Mouse (Mus musculus) liver, embryonic 11.5 days (tissue): ENCODE data around the gene Lipn. TPM values are rescaled to one million over a fixed set of nuclear protein-coding genes. Genes with fewer than 3 reads are reported as not detected.

Source experiments
- ATAC-seq: fragments of 200-750 bp; cut with Nextera tagmentation; replicated peaks from 2 replicates; pipeline ENCODE4 v1.8.0; 2017; ENCODE audit warnings: moderate number of reproducible peaks, mild to moderate bottlenecking, moderate TSS enrichment, moderate library complexity; ENCODE audit not compliant: low FRiP score
- DNase-seq: peaks from one replicate; pipeline ENCODE4 v3.0.0-alpha.2; 2017; ENCODE audit warnings: low spot score
- H3K27ac ChIP-seq: fragments of 300-500 bp; sonication (generic); 2 replicates; pipeline ENCODE4 v1.5.1; 2014; ENCODE audit warnings: mild to moderate bottlenecking, low read depth, low read length, control low read depth
- H3K27me3 ChIP-seq: fragments of 300-500 bp; sonication (generic); replicated peaks from 2 replicates; pipeline ENCODE4 v1.6.1; 2014; ENCODE audit warnings: low read length, mixed read lengths; ENCODE audit not compliant: control insufficient read depth, insufficient read depth
- H3K36me3 ChIP-seq: fragments of 300-500 bp; sonication (generic); 2 replicates; pipeline ENCODE4 v1.6.1; 2014; ENCODE audit warnings: mild to moderate bottlenecking, low read length, moderate library complexity, mixed read lengths; ENCODE audit not compliant: control insufficient read depth, insufficient read depth
- H3K4me1 ChIP-seq: fragments of 300-500 bp; sonication (generic); replicated peaks from 2 replicates; pipeline ENCODE4 v1.6.1; 2014; ENCODE audit warnings: low read length, mixed read lengths; ENCODE audit not compliant: control insufficient read depth, insufficient read depth
- H3K4me2 ChIP-seq: fragments of 300-500 bp; sonication (generic); 2 replicates; pipeline ENCODE4 v1.6.1; 2014; ENCODE audit warnings: mild to moderate bottlenecking, control low read depth, moderate library complexity
- H3K4me3 ChIP-seq: fragments of 300-500 bp; sonication (generic); 2 replicates; pipeline ENCODE4 v1.5.1; 2014; ENCODE audit warnings: low read depth, low read length, control low read depth
- H3K9ac ChIP-seq: fragments of 300-500 bp; sonication (generic); 2 replicates; pipeline ENCODE4 v1.6.1; 2014; ENCODE audit warnings: low read depth, low read length, control low read depth
- H3K9me3 ChIP-seq: fragments of 300-500 bp; sonication (generic); 2 replicates; pipeline ENCODE4 v1.6.1; 2016; ENCODE audit warnings: low read length, inconsistent platforms, mixed read lengths; ENCODE audit not compliant: control insufficient read depth
- WGBS: fragments of 180-500 bp; shearing (Covaris S2); extraction: QIAGEN DNeasy Blood & Tissue Kit; methylation state at CpG from one replicate; pipeline ENCODE4 v1.1.7; 2014; 5-methylcytosine and 5-hydroxymethylcytosine counted together
- polyA plus RNA-seq: library from polyadenylated mRNA; unstranded; fragments of >200 nt; fragmentation: Nextera tagmentation; extraction: Ambion mirVana; gene quantifications from 2 replicates; pipeline ENCODE4 v1.2.1, GENCODE M21; 2014

Gene Lipn
- polyA plus RNA-seq, 1 experiment from 2014 or later = not detected

GRCm38 (mm10) chr19:34064059-34064458 lies 3.1 kb upstream of the Lipn start:
- no peaks in the 10 kb centered on the region for H3K27me3 ChIP-seq
- no peak overlapping the region for H3K4me3 ChIP-seq
- ATAC-seq = no peak
- H3K36me3 ChIP-seq = no peaks in the 10 kb centered on the region
- no peak overlapping the region for H3K27ac ChIP-seq
- DNase-seq = no peak
- H3K9ac ChIP-seq = no peak overlapping the region
- H3K9me3 ChIP-seq = no peaks in the 10 kb centered on the region
- no peak overlapping the region for H3K4me2 ChIP-seq
- 83% methylated on average over 4 of the region's 4 CpGs for WGBS
- no peaks in the 10 kb centered on the region for H3K4me1 ChIP-seq

- Histone ChIP-seq H3K27me3 (no peaks in the 10 kb centered on the region), H3K9me3 (no peaks in the 10 kb centered on the region), H3K4me3 (no peak overlapping the region), H3K4me1 (no peaks in the 10 kb centered on the region), H3K9ac (no peak overlapping the region), H3K27ac (no peak overlapping the region), H3K36me3 (no peaks in the 10 kb centered on the region), H3K4me2 (no peak overlapping the region)
- no peak for DNase-seq
- no peak for ATAC-seq
These were observed 7.1 kb downstream of the Lipn start for GRCm38 (mm10) chr19:34074239-34074638.

- ATAC-seq = no peak
- no peaks in the 10 kb centered on the region for H3K36me3 ChIP-seq
- no peaks in the 10 kb centered on the region for H3K27me3 ChIP-seq
- no peak overlapping the region for H3K4me2 ChIP-seq
- no peak overlapping the region for H3K9ac ChIP-seq
- H3K4me1 ChIP-seq = no peaks in the 10 kb centered on the region
- H3K27ac ChIP-seq = no peak overlapping the region
- H3K4me3 ChIP-seq = no peak overlapping the region
- DNase-seq = no peak
- H3K9me3 ChIP-seq = no peaks in the 10 kb centered on the region
- WGBS = 60% methylated on average over 2 of the region's 2 CpGs
These were observed 11.0 kb downstream of the Lipn start for GRCm38 (mm10) chr19:34078130-34078529.

- Histone ChIP-seq H3K36me3 (no peaks in the 10 kb centered on the region), H3K4me3 (no peak overlapping the region), H3K4me1 (no peaks in the 10 kb centered on the region), H3K4me2 (no peak overlapping the region), H3K9ac (no peak overlapping the region), H3K27ac (no peak overlapping the region), H3K9me3 (no peaks in the 10 kb centered on the region), H3K27me3 (no peaks in the 10 kb centered on the region)
- DNase-seq (no peak), ATAC-seq (no peak)
- WGBS = 62% methylated on average over 3 of the region's 3 CpGs
These were observed 22.0 kb downstream of the Lipn start for GRCm38 (mm10) chr19:34089011-34089680.

- Histone ChIP-seq H3K9me3 (no peaks in the 10 kb centered on the region), H3K4me3 (no peak overlapping the region), H3K27me3 (no peaks in the 10 kb centered on the region), H3K4me2 (no peak overlapping the region), H3K4me1 (no peaks in the 10 kb centered on the region), H3K36me3 (no peaks in the 10 kb centered on the region), H3K27ac (no peak overlapping the region), H3K9ac (no peak overlapping the region)
- DNase-seq (no peak), ATAC-seq (no peak)
- 70% methylated on average over 5 of the region's 5 CpGs for WGBS
These were observed 28.2 kb downstream of the Lipn start for GRCm38 (mm10) chr19:34095381-34095780.

GRCm38 (mm10) chr19:34096228-34096627 lies 29.1 kb downstream of the Lipn start:
- ATAC-seq (no peak), DNase-seq (no peak)
- Histone ChIP-seq H3K4me2 (no peak overlapping the region), H3K4me1 (no peaks in the 10 kb centered on the region), H3K9me3 (no peaks in the 10 kb centered on the region), H3K4me3 (no peak overlapping the region), H3K36me3 (no peaks in the 10 kb centered on the region), H3K27me3 (no peaks in the 10 kb centered on the region), H3K27ac (no peak overlapping the region), H3K9ac (no peak overlapping the region)
- 68% methylated on average over 1 of the region's 1 CpGs for WGBS

- Histone ChIP-seq H3K4me2 (no peak within 1 kb of the TSS), H3K4me1 (no peaks in the 10 kb centered on the region), H3K9ac (no peak within 1 kb of the TSS), H3K27me3 (no peaks in the 10 kb centered on the region), H3K27ac (no peak within 1 kb of the TSS), H3K4me3 (no peak within 1 kb of the TSS), H3K9me3 (no peaks in the 10 kb centered on the region), H3K36me3 (no peaks in the 10 kb centered on the region)
- no peak for ATAC-seq
- 83% methylated on average over 4 of the region's 4 CpGs for WGBS
- no peak for DNase-seq
These were observed 33.5 kb downstream of the Lipn start, which contains the start of gene Lipm for GRCm38 (mm10) chr19:34100633-34101032. TSS of gene Lipm (plus strand) at chr19:34100933.

GRCm38 (mm10) chr19:34101888-34102287 lies 34.7 kb downstream of the Lipn start:
- no peaks in the 10 kb centered on the region for H3K9me3 ChIP-seq
- H3K36me3 ChIP-seq = no peaks in the 10 kb centered on the region
- no peak overlapping the region for H3K4me2 ChIP-seq
- H3K27ac ChIP-seq = no peak overlapping the region
- ATAC-seq (no peak), DNase-seq (no peak)
- no peak overlapping the region for H3K4me3 ChIP-seq
- WGBS = 89% methylated on average over 7 of the region's 7 CpGs
- H3K4me1 ChIP-seq = no peaks in the 10 kb centered on the region
- H3K9ac ChIP-seq = no peak overlapping the region
- no peaks in the 10 kb centered on the region for H3K27me3 ChIP-seq

- Histone ChIP-seq H3K4me3 (no peak overlapping the region), H3K9me3 (no peaks in the 10 kb centered on the region), H3K4me1 (no peaks in the 10 kb centered on the region), H3K36me3 (no peaks in the 10 kb centered on the region), H3K27ac (no peak overlapping the region), H3K4me2 (no peak overlapping the region), H3K9ac (no peak overlapping the region), H3K27me3 (no peaks in the 10 kb centered on the region)
- ATAC-seq = no peak
- WGBS = 76% methylated on average over 3 of the region's 3 CpGs
- DNase-seq = no peak
These were observed 37.7 kb downstream of the Lipn start for GRCm38 (mm10) chr19:34104841-34105240.
